Mouse (Mus musculus) lung, postnatal 0 days (tissue): ENCODE data around the gene Mfsd4b4.

Source experiments
- CTCF ChIP-seq: IDR thresholded peaks from 2 replicates; pipeline ENCODE4 v1.5.1; 2016; ENCODE audit warnings: antibody characterized with exemption, mild to moderate bottlenecking
- EP300 ChIP-seq: IDR thresholded peaks from 2 replicates; pipeline ENCODE4 v1.6.1; 2016; ENCODE audit warnings: antibody characterized with exemption, mild to moderate bottlenecking, control low read depth

GRCm38 (mm10) chr10:39908768-39909441 is 9.9 kb upstream of the Mfsd4b4 start:
- TF ChIP-seq CTCF (no peak), EP300 (no peak)
